Mouse (Mus musculus): Measurements from ENCODE around the gene Gys1.

DNA sequence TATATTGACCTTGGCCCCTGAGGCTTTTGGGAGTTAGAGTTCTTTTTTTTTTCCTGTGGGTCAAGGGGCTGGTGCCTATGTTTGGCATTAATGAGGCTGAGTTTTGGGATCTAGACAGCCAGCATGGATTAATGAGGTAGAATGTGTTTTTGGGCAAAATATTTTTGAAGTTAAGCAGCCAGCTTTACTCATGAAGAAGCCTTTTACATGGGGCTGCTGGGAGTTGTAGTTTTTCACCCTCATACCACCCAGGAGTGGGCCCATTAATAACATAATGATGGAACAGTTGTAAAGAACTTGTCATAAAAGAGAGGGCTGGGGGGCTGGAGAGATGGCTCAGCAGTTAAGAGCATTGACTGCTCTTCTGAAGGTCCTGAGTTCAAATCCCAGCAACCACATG lies 11.9 kb downstream of the Gys1 start:
- TF ChIP-seq CHD2 (IDR thresholded peaks at IDR 0.05; ENCODE audit: low read length) (no peak), EP300 (IDR thresholded peaks at IDR 0.05; ENCODE audit: low read length) (no peak), MEF2A (IDR thresholded peaks at IDR 0.05; ENCODE audit: borderline replicate concordance, low read depth, low read length) (no peak), POLR2A (IDR thresholded peaks at IDR 0.05; ENCODE audit: low read depth, low read length) (no peak), USF1 (IDR thresholded peaks at IDR 0.05; ENCODE audit: low read depth, low read length) (no peak), USF2 (conservative IDR thresholded peaks at IDR 0.05; ENCODE audit: low read depth, low read length) (no peak), NRF1 (IDR thresholded peaks at IDR 0.05; ENCODE audit: low read depth, low read length) (no peak), ELF1 (IDR thresholded peaks at IDR 0.05; ENCODE audit: low read depth, low read length) (no peak)

All from CH12.LX (cell line).